Mouse (Mus musculus) neutrophil, adult 65 days (primary cell): ENCODE results near the gene Gm732. TPM values are rescaled to one million over a fixed set of nuclear protein-coding genes. Genes with fewer than 3 reads are reported as not detected.

ENCODE experiments used
- total RNA-seq: library from RNA; stranded (reverse); gene quantifications from 2 replicates; pipeline ENCODE4 v1.2.4, GENCODE M21; 2023

Gm732 gene
- total RNA-seq, result not detected in 2 replicates

GRCm38 (mm10) chrX:107948365-107948764, at the start of gene Gm732:
Gene Gm732, minus strand, starts transcription at chrX:107948465.

Other genes with a start within 250 kb of the Gm732 start
- gene Tent5d, start 155.9 kb downstream of the Gm732 start, total RNA-seq, result 0.93 TPM in 1 of 2 replicates, not detected in the other
- gene 2610002M06Rik, start 132.1 kb downstream of the Gm732 start, total RNA-seq, result 4.7 and 5.8 TPM in 2 replicates